Mouse (Mus musculus): ENCODE results near the gene 1700028P14Rik. TPM values are rescaled to one million over a fixed set of nuclear protein-coding genes. Genes with fewer than 3 reads are reported as not detected.

The 1700028P14Rik gene
- total RNA-seq (2023): not detected

DNA sequence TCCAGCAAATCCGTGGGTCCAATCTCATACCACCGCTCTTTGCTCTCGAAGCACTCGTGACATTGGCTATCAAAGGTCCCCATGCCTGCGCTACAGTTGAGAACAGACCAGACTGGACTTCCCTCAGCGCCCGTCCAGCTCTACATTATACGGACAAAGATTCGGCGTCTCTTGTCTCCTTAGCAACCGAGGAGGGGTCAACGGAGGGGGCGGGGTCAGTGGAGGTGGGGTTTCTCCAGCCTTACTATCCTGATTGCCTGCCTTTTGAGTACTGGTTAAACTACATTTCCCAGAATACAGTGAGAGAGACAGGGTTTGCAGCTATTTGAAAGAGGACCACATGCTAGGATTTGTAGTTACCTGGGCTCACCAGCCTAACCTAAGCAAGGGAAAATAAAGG lies at the start of gene 1700028P14Rik:
1700028P14Rik (minus strand) TSS at position 169 of the 400 bp plus-strand sequence.

DNA sequence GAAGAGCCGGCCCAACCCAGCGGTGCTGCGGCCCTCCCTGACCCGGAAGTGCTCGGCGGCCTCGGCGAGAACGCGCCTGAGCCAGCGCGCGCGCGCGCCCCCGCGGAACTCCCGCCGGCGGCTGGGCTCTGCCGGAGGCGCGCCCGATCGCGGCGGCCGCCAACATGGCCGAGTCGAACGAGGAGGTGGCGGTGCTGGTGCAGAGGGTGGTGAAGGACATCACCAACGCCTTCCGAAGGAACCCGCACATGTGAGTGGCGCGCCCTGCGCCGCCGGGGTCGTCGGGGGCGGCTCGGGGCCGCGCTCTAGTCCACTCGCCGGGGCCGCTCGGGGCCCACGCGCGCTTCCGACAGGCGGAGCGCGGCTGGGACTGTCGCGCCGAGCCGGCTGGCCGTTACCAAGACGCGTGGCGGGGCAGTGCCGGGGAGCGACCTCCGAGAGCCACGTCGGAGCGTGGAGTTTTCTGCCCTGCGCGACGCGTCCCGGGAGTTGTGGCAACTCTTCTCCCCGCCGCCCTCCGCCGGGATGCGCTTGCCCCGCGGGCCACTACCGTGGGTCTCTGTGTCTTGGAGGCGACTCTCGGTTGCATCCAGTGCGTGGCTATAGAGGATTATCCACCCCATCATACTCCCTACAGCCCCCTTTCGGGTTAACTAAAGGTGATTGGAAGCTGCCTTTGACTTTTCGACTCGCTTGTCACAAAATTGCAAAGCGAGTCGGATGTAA lies 34.8 kb upstream of the 1700028P14Rik start, which contains the start of gene Ptar1:
Ptar1 (plus strand) TSS at position 134 of the 726 bp plus-strand sequence.

Other genes starting within 250 kb of the 1700028P14Rik start
- not detected for gene Mamdc2, start 204.4 kb downstream of the 1700028P14Rik start, total RNA-seq (2023)
- gene Ptar1, start 34.6 kb upstream of the 1700028P14Rik start, total RNA-seq (2023): 37.2 TPM
- 0.21 TPM for gene Apba1, start 106.1 kb upstream of the 1700028P14Rik start, total RNA-seq (2023)